21 mouse cellular contexts compared by ENCODE assay signal in the genomic region with DNA sequence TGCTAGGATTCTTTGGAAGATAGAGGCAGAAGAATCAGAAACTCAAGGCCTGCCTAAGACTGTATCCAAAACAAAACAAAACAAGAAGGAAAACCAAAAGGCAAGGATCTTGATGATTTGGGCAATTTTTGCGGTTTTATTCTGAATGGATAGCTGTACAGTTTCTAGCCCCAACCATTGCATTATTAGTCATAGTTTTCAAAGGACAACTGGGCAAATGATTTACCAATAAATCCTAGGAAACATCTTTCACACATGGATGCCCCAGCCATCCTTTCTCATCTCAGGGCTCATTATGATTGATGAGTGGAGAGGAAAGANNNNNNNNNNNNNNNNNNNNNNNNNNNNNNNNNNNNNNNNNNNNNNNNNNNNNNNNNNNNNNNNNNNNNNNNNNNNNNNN. TPM values are rescaled to one million over a fixed set of nuclear protein-coding genes. Genes with fewer than 3 reads are reported as not detected.
DNase-seq lines count a peak whose midpoint lies in the region; ATAC-seq and TF ChIP-seq lines count a peak whose summit lies in the region.
"Had no signal": no experiment of that assay in that cellular context is flagged by ENCODE, and none has a peak within 500 bp of the region (broad histone marks: within the 10 kb centered on the region; RNA-seq: fewer than 3 reads in every experiment).

No protein-coding gene starts in this region.

- DNase-seq in hindbrain, embryonic 11.5 days (ENCODE audit: low spot score), result no peak
- no peak for DNase-seq in liver, postnatal 0 days
- no peak for DNase-seq in liver, embryonic 11.5 days (ENCODE audit: low spot score)
- peak; percentile 52 for DNase-seq in Muller cell, postnatal 12 days (ENCODE audit: inconsistent ontology term)
- peak; percentile 42 for DNase-seq in retina, postnatal 1 day
- DNase-seq in heart, adult 2 months, result no peak
- DNase-seq: adrenal gland, adult 8-10 months; adrenal gland, postnatal 36 days; cerebellum, adult 2 months; cerebellum, postnatal 14 days; embryo, embryonic 11 days; gastrocnemius, adult 2 months; gastrocnemius, postnatal 25 days; heart, postnatal 36 days had no signal

- no peak for ATAC-seq in hindbrain, embryonic 13.5 days (ENCODE audit: low FRiP score)
- no peak for ATAC-seq in hindbrain, embryonic 11.5 days (ENCODE audit: low FRiP score)
- no peak for ATAC-seq in liver, postnatal 0 days
- ATAC-seq in liver, embryonic 11.5 days (replicated peaks; ENCODE audit: low FRiP score), result no peak
- ATAC-seq: forebrain, embryonic 14.5 days; hindbrain, embryonic 16.5 days had no signal

- 80% methylated on average over 1 of the region's 1 CpGs for WGBS in hindbrain, embryonic 13.5 days
- 89% methylated on average over 1 of the region's 1 CpGs for WGBS in hindbrain, embryonic 11.5 days
- whole genome bisulfite sequencing in liver, postnatal 0 days (ENCODE audit: insufficient replicate concordance), result 94% methylated on average over 1 of the region's 1 CpGs
- 96% methylated on average over 1 of the region's 1 CpGs for WGBS in liver, embryonic 11.5 days
- 94% methylated on average over 1 of the region's 1 CpGs for WGBS in heart, adult 2 months

- no peak overlapping the region for H3K9ac ChIP-seq in hindbrain, embryonic 13.5 days
- H3K9ac ChIP-seq in hindbrain, embryonic 11.5 days (ENCODE audit: low read depth, low read length), result no peak overlapping the region
- H3K9ac ChIP-seq in liver, postnatal 0 days (replicated peaks), result no peak overlapping the region
- no peak overlapping the region for H3K9ac ChIP-seq in liver, embryonic 11.5 days (ENCODE audit: low read depth, low read length)
- no peak overlapping the region for H3K9ac ChIP-seq in heart, adult 2 months (ENCODE audit: low read depth, low read length)
- H3K9ac ChIP-seq: embryonic facial prominence, embryonic 15.5 days; heart, embryonic 13.5 days had no signal

- H3K27me3 ChIP-seq in hindbrain, embryonic 13.5 days, result no peaks in the 10 kb centered on the region
- H3K27me3 ChIP-seq in hindbrain, embryonic 11.5 days (ENCODE audit: control insufficient read depth, insufficient read depth, low read length), result no peaks in the 10 kb centered on the region
- H3K27me3 ChIP-seq in liver, postnatal 0 days (ENCODE audit: insufficient read depth, low read length), result no peaks in the 10 kb centered on the region
- H3K27me3 ChIP-seq in liver, embryonic 11.5 days (replicated peaks; ENCODE audit: control insufficient read depth, insufficient read depth, low read length), result no peaks in the 10 kb centered on the region
- no peaks in the 10 kb centered on the region for H3K27me3 ChIP-seq in heart, adult 2 months (ENCODE audit: control insufficient read depth, insufficient read depth, low read length)
- H3K27me3 ChIP-seq: embryonic facial prominence, embryonic 15.5 days; heart, embryonic 13.5 days had no signal

- no peak for TF ChIP-seq EP300 in liver, postnatal 0 days (IDR thresholded peaks at IDR 0.05; ENCODE audit: low read depth)
- TF ChIP-seq EP300 in heart, adult 2 months (IDR thresholded peaks at IDR 0.05; ENCODE audit: insufficient read depth, low read depth, low read length), result no peak

- intact Hi-C loops in heart, adult 2 months (cut with DNase I), result no loop called here

- peak overlapping the region; percentile 61; the same call in 1 of the 2 replicates for H3K27ac ChIP-seq in hindbrain, embryonic 13.5 days
- H3K27ac ChIP-seq in hindbrain, embryonic 11.5 days (ENCODE audit: low read depth, low read length), result no peak overlapping the region
- peak overlapping the region; percentile 64 for H3K27ac ChIP-seq in liver, postnatal 0 days (ENCODE audit: low read depth)
- no peak overlapping the region for H3K27ac ChIP-seq in liver, embryonic 11.5 days (ENCODE audit: low read depth, low read length)
- no peak overlapping the region for H3K27ac ChIP-seq in heart, adult 2 months
- H3K27ac ChIP-seq: embryonic facial prominence, embryonic 15.5 days; forebrain, embryonic 10.5 days; gastrocnemius, adult 2 months; heart, embryonic 13.5 days had no signal

- H3K4me2 ChIP-seq in hindbrain, embryonic 13.5 days, result no peak overlapping the region
- H3K4me2 ChIP-seq in hindbrain, embryonic 11.5 days (replicated peaks; ENCODE audit: low read depth, low read length), result no peak overlapping the region
- H3K4me2 ChIP-seq in liver, postnatal 0 days (ENCODE audit: low read depth, low read length), result no peak overlapping the region
- no peak overlapping the region for H3K4me2 ChIP-seq in liver, embryonic 11.5 days
- H3K4me2 ChIP-seq: embryonic facial prominence, embryonic 15.5 days; heart, embryonic 13.5 days had no signal

- peaks cover 7% of the 10 kb centered on the region; the same call in 1 of the 2 replicates for H3K4me1 ChIP-seq in hindbrain, embryonic 13.5 days (replicated peaks)
- H3K4me1 ChIP-seq in hindbrain, embryonic 11.5 days (replicated peaks; ENCODE audit: control insufficient read depth, insufficient read depth, low read length), result no peaks in the 10 kb centered on the region
- H3K4me1 ChIP-seq in liver, postnatal 0 days (ENCODE audit: insufficient read depth), result peaks cover 34% of the 10 kb centered on the region
- peaks cover 5% of the 10 kb centered on the region for H3K4me1 ChIP-seq in liver, embryonic 11.5 days (replicated peaks; ENCODE audit: control insufficient read depth, insufficient read depth, low read length)
- H3K4me1 ChIP-seq in heart, adult 2 months (ENCODE audit: control insufficient read depth, insufficient read depth, low read length), result peaks cover 18% of the 10 kb centered on the region

- no peak for TF ChIP-seq POLR2A in heart, adult 2 months (IDR thresholded peaks at IDR 0.05; ENCODE audit: insufficient read depth, low read depth, low read length)

- no peak for TF ChIP-seq CTCF in liver, postnatal 0 days (IDR thresholded peaks at IDR 0.05; ENCODE audit: low read depth)
- TF ChIP-seq CTCF in heart, adult 2 months (IDR thresholded peaks at IDR 0.05), result no peak

- H3K9me3 ChIP-seq in hindbrain, embryonic 13.5 days, result no peaks in the 10 kb centered on the region
- H3K9me3 ChIP-seq in hindbrain, embryonic 11.5 days (ENCODE audit: control insufficient read depth, low read length), result no peaks in the 10 kb centered on the region
- H3K9me3 ChIP-seq in liver, postnatal 0 days (ENCODE audit: low read length), result no peaks in the 10 kb centered on the region
- no peaks in the 10 kb centered on the region for H3K9me3 ChIP-seq in liver, embryonic 11.5 days (ENCODE audit: control insufficient read depth, low read length)
- H3K9me3 ChIP-seq: embryonic facial prominence, embryonic 15.5 days; forebrain, embryonic 10.5 days; heart, embryonic 13.5 days had no signal

- peaks cover 4% of the 10 kb centered on the region for H3K79me2 ChIP-seq in heart, adult 2 months (replicated peaks; ENCODE audit: control insufficient read depth, insufficient read depth, low read length)

- no peaks in the 10 kb centered on the region for H3K36me3 ChIP-seq in hindbrain, embryonic 13.5 days
- H3K36me3 ChIP-seq in hindbrain, embryonic 11.5 days (ENCODE audit: control insufficient read depth, insufficient read depth, low read length), result no peaks in the 10 kb centered on the region
- 0 out of 2 replicates have a peak, but pooled peaks cover under 1% of the 10 kb centered on the region for H3K36me3 ChIP-seq in liver, postnatal 0 days (replicated peaks; ENCODE audit: insufficient read depth, low read length)
- no peaks in the 10 kb centered on the region; the same call in 1 of the 2 replicates for H3K36me3 ChIP-seq in liver, embryonic 11.5 days (ENCODE audit: control insufficient read depth, insufficient read depth, low read length)
- no peaks in the 10 kb centered on the region for H3K36me3 ChIP-seq in heart, adult 2 months (ENCODE audit: control insufficient read depth, insufficient read depth, low read length)
- H3K36me3 ChIP-seq: embryonic facial prominence, embryonic 15.5 days; forebrain, embryonic 10.5 days; heart, embryonic 13.5 days had no signal

- H3K4me3 ChIP-seq in hindbrain, embryonic 13.5 days, result no peak overlapping the region
- H3K4me3 ChIP-seq in hindbrain, embryonic 11.5 days (ENCODE audit: low read depth, low read length), result no peak overlapping the region
- H3K4me3 ChIP-seq in liver, postnatal 0 days (ENCODE audit: low read depth, low read length), result no peak overlapping the region
- H3K4me3 ChIP-seq in liver, embryonic 11.5 days (ENCODE audit: low read depth, low read length), result no peak overlapping the region
- H3K4me3 ChIP-seq in heart, adult 2 months, result no peak overlapping the region
- H3K4me3 ChIP-seq: embryonic facial prominence, embryonic 15.5 days; erythroblast, embryonic 14.5 days; forebrain, embryonic 10.5 days; gastrocnemius, adult 2 months; heart, embryonic 13.5 days had no signal

RNA-seq across cellular contexts. Expression of a gene that starts 29.4 kb away (rescaled TPM):
- polyA plus RNA-seq in hindbrain, embryonic 13.5 days (2015; fragmentation: Nextera tagmentation; extraction: Ambion mirVana), result 21.3 and 21.7 TPM in 2 replicates
- 10.2 and 11.2 TPM in 2 replicates for polyA plus RNA-seq in hindbrain, embryonic 11.5 days (2014; fragmentation: Nextera tagmentation; extraction: Ambion mirVana)
- 9.9 and 11.3 TPM in 2 replicates for polyA plus RNA-seq in liver, postnatal 0 days (2015; fragmentation: Nextera tagmentation; extraction: Ambion mirVana)
- polyA plus RNA-seq in liver, embryonic 11.5 days (2014; fragmentation: Nextera tagmentation; extraction: Ambion mirVana), result 13.4 and 15.9 TPM in 2 replicates
- total RNA-seq in heart, adult 2 months (2021), result 10 to 100 TPM; 42.5 to 46.8 TPM
- polyA plus RNA-seq in heart, adult 2 months (2012; rRNA removed), result 17.2 and 27.1 TPM in 2 replicates

Comparison
In these comparisons a context has a peak if more than half of its experiments do, and no peak if none do; other contexts are left out.
1. H3K27ac ChIP-seq: peak in hindbrain, embryonic 13.5 days (single experiment) and liver, postnatal 0 days (single experiment); none in hindbrain, embryonic 11.5 days (single experiment), liver, embryonic 11.5 days (single experiment) and heart, adult 2 months (single experiment).
2. DNase-seq: peak in Muller cell, postnatal 12 days (single experiment) and retina, postnatal 1 day (single experiment); none in hindbrain, embryonic 11.5 days (single experiment), liver, postnatal 0 days (single experiment), liver, embryonic 11.5 days (single experiment) and heart, adult 2 months (0 of 2).